Mouse (Mus musculus): ENCODE measurements around the gene Glrp1.

GRCm38 (mm10) chr1:88558793-88559192, 48.9 kb upstream of the Glrp1 start:
- TF ChIP-seq CTCF (conservative IDR thresholded peaks at IDR 0.05; ENCODE audit: low read length) (no peak), NANOG (IDR thresholded peaks at IDR 0.05; ENCODE audit: borderline replicate concordance, low read length) (no peak)
